Mouse (Mus musculus) liver, adult 2 months (tissue): ENCODE results near the gene Adamtsl3.

ENCODE experiments used
- CTCF ChIP-seq: fragments of 200-500 bp; IDR thresholded peaks from 2 replicates; pipeline ENCODE4 v1.5.1; 2011; ENCODE audit warnings: low read depth, low read length, control low read depth
- POLR2A ChIP-seq: fragments of 200-500 bp; IDR thresholded peaks from 2 replicates; pipeline ENCODE4 v1.6.1; 2011; ENCODE audit warnings: low read length, control low read depth; ENCODE audit not compliant: insufficient read depth; ENCODE audit errors: extremely low read depth

- TF ChIP-seq CTCF, result no peak
- no peak for TF ChIP-seq POLR2A
Measured at GRCm38 (mm10) chr7:82359674-82360073, 24.2 kb downstream of the Adamtsl3 start.
